Mouse (Mus musculus): ENCODE measurements around the gene Ybx1. TPM values are rescaled to one million over a fixed set of nuclear protein-coding genes. Genes with fewer than 3 reads are reported as not detected.

The Ybx1 gene
- polyA plus RNA-seq, 1 experiment from 2014 or later, result 1,031 TPM

- Histone ChIP-seq H3K27me3 (no peaks in the 10 kb centered on the region), H3K9me3 (no peaks in the 10 kb centered on the region), H3K4me3 (replicated peaks) (peak within 1 kb of the TSS; percentile 94), H3K27ac (peak within 1 kb of the TSS; percentile 64), H3K4me1 (replicated peaks) (peaks cover 19% of the 10 kb centered on the region), H3K4me2 (peak within 1 kb of the TSS; percentile 83), H3K9ac (replicated peaks) (peak within 1 kb of the TSS; percentile 84), H3K36me3 (peaks cover 37% of the 10 kb centered on the region)
- WGBS, result under 1% methylated on average over 66 of the region's 71 CpGs
- ATAC-seq (ENCODE audit: insufficient number of reproducible peaks, insufficient read depth, low FRiP score, low TSS enrichment, low read depth), result peak; percentile 93
These were observed 61.8 kb downstream of the Ybx1 start, which contains the start of the genes AU022252 and P3h1 for GRCm38 (mm10) chr4:119232410-119233255. TSS of gene AU022252 (minus strand) at chr4:119232712. TSS of gene P3h1 (plus strand) at chr4:119232915.

Other genes starting within 250 kb of the Ybx1 start
- 98.1 and 100 TPM in 2 replicates for gene Slc2a1, start 185.9 kb downstream of the Ybx1 start, polyA plus RNA-seq (2016; fragmentation: Nextera tagmentation; extraction: Ambion mirVana)
- 8.4 and 8.7 TPM in 2 replicates for gene Zfp691, start 120.4 kb downstream of the Ybx1 start, polyA plus RNA-seq (2016; fragmentation: Nextera tagmentation; extraction: Ambion mirVana)
- gene Ermap, start 104.6 kb downstream of the Ybx1 start, polyA plus RNA-seq (2016; fragmentation: Nextera tagmentation; extraction: Ambion mirVana), result 6.4 and 7.3 TPM in 2 replicates
- 179 and 182 TPM in 2 replicates for gene Svbp, start 99.3 kb downstream of the Ybx1 start, polyA plus RNA-seq (2016; fragmentation: Nextera tagmentation; extraction: Ambion mirVana)
- not detected in 2 replicates for gene Tmem269, start 76.4 kb downstream of the Ybx1 start, polyA plus RNA-seq (2016; fragmentation: Nextera tagmentation; extraction: Ambion mirVana)
- 41.6 and 45.3 TPM in 2 replicates for gene AU022252, start 61.9 kb downstream of the Ybx1 start, polyA plus RNA-seq (2016; fragmentation: Nextera tagmentation; extraction: Ambion mirVana)
- gene P3h1, start 61.7 kb downstream of the Ybx1 start, polyA plus RNA-seq (2016; fragmentation: Nextera tagmentation; extraction: Ambion mirVana), result 29.6 and 30.0 TPM in 2 replicates
- 0.08 and 0.14 TPM in 2 replicates for gene Cldn19, start 39.2 kb downstream of the Ybx1 start, polyA plus RNA-seq (2016; fragmentation: Nextera tagmentation; extraction: Ambion mirVana)
- gene Ppih, start 25.9 kb upstream of the Ybx1 start, polyA plus RNA-seq (2016; fragmentation: Nextera tagmentation; extraction: Ambion mirVana), result 127 and 133 TPM in 2 replicates
- gene Ccdc30, start 120.9 kb upstream of the Ybx1 start, polyA plus RNA-seq (2016; fragmentation: Nextera tagmentation; extraction: Ambion mirVana), result 7.4 and 8.0 TPM in 2 replicates
- gene Ppcs, start 127.8 kb upstream of the Ybx1 start, polyA plus RNA-seq (2016; fragmentation: Nextera tagmentation; extraction: Ambion mirVana), result 34.2 and 36.3 TPM in 2 replicates
- gene Zmynd12, start 128.2 kb upstream of the Ybx1 start, polyA plus RNA-seq (2016; fragmentation: Nextera tagmentation; extraction: Ambion mirVana), result 0.33 and 0.45 TPM in 2 replicates
- gene Rimkla, start 198.0 kb upstream of the Ybx1 start, polyA plus RNA-seq (2016; fragmentation: Nextera tagmentation; extraction: Ambion mirVana), result 1.0 and 1.1 TPM in 2 replicates
- 27.9 and 29.2 TPM in 2 replicates for gene Foxj3, start 242.4 kb upstream of the Ybx1 start, polyA plus RNA-seq (2016; fragmentation: Nextera tagmentation; extraction: Ambion mirVana)
- gene Frg2f1, start 244.9 kb upstream of the Ybx1 start, polyA plus RNA-seq (2016; fragmentation: Nextera tagmentation; extraction: Ambion mirVana), result 5.1 and 5.4 TPM in 2 replicates

All from limb, embryonic 12.5 days (tissue).